Mouse (Mus musculus) heart, embryonic 14.5 days (tissue): Measurements from ENCODE around the gene Col4a2. TPM values are rescaled to one million over a fixed set of nuclear protein-coding genes. Genes with fewer than 3 reads are reported as not detected.

Source experiments
- ATAC-seq: fragments of 200-750 bp; cut with Nextera tagmentation; 2 replicates; pipeline ENCODE4 v1.8.0; 2017; ENCODE audit warnings: low read depth, moderate TSS enrichment; ENCODE audit not compliant: insufficient number of reproducible peaks, insufficient read depth, low FRiP score
- H3K27ac ChIP-seq, 2 experiments: fragments of 200-500 bp in 1 of 2; fragments of 300-500 bp in 1 of 2; sonication (generic) in 1 of 2; replicated peaks in 1 of 2; 2 replicates each; pipeline ENCODE4 v1.5.1; 2012 to 2014; ENCODE audit warnings: low read depth in 2 of 2, low read length in 2 of 2, control low read depth in 1 of 2, mild to moderate bottlenecking in 1 of 2, mixed read lengths in 1 of 2; ENCODE audit not compliant: control insufficient read depth in 1 of 2, insufficient read depth in 1 of 2
- H3K27me3 ChIP-seq: fragments of 300-500 bp; sonication (generic); 2 replicates; pipeline ENCODE4 v1.6.1; 2014; ENCODE audit warnings: mild to moderate bottlenecking, low read length, control low read depth; ENCODE audit not compliant: control insufficient read depth, insufficient read depth
- H3K36me3 ChIP-seq: fragments of 300-500 bp; sonication (generic); 2 replicates; pipeline ENCODE4 v1.6.1; 2014; ENCODE audit warnings: mild to moderate bottlenecking, control low read depth, low read length, mixed read lengths; ENCODE audit not compliant: control insufficient read depth, insufficient read depth
- H3K4me1 ChIP-seq, 2 experiments: fragments of 200-500 bp in 1 of 2; fragments of 300-500 bp in 1 of 2; sonication (generic) in 1 of 2; 2 replicates each; pipeline ENCODE4 v1.6.1; 2012 to 2014; ENCODE audit warnings: low read length in 2 of 2, control low read depth in 1 of 2, mixed read lengths in 1 of 2; ENCODE audit not compliant: control insufficient read depth in 2 of 2, insufficient read depth in 2 of 2
- H3K4me2 ChIP-seq: fragments of 300-500 bp; sonication (generic); 2 replicates; pipeline ENCODE4 v1.6.1; 2014; ENCODE audit warnings: mild to moderate bottlenecking, low read length
- H3K4me3 ChIP-seq, 2 experiments: fragments of 200-500 bp in 1 of 2; fragments of 300-500 bp in 1 of 2; sonication (generic) in 1 of 2; 2 replicates each; pipeline ENCODE4 v1.5.1; 2012 to 2014; ENCODE audit warnings: low read length in 2 of 2, mild to moderate bottlenecking in 2 of 2, control low read depth in 1 of 2, low read depth in 1 of 2, moderate library complexity in 1 of 2; ENCODE audit not compliant: control insufficient read depth in 1 of 2, insufficient read depth in 1 of 2
- H3K9ac ChIP-seq: fragments of 300-500 bp; sonication (generic); 2 replicates; pipeline ENCODE4 v1.6.1; 2014; ENCODE audit warnings: mild to moderate bottlenecking, low read length
- H3K9me3 ChIP-seq: fragments of 300-500 bp; sonication (generic); 2 replicates; pipeline ENCODE4 v1.6.1; 2016; ENCODE audit warnings: low read length, control low read depth; ENCODE audit not compliant: control insufficient read depth
- WGBS: fragments of 180-500 bp; shearing (Covaris S2); extraction: QIAGEN DNeasy Blood & Tissue Kit; methylation state at CpG from one replicate; pipeline ENCODE4 v1.1.7; 2014; 5-methylcytosine and 5-hydroxymethylcytosine counted together
- polyA plus RNA-seq: library from polyadenylated mRNA; unstranded; fragments of >200 nt; fragmentation: Nextera tagmentation; extraction: Ambion mirVana; gene quantifications from 2 replicates; pipeline ENCODE4 v1.2.1, GENCODE M21; 2014

Col4a2 gene
- polyA plus RNA-seq, 1 experiment from 2014 or later, result 77.7 TPM

DNA sequence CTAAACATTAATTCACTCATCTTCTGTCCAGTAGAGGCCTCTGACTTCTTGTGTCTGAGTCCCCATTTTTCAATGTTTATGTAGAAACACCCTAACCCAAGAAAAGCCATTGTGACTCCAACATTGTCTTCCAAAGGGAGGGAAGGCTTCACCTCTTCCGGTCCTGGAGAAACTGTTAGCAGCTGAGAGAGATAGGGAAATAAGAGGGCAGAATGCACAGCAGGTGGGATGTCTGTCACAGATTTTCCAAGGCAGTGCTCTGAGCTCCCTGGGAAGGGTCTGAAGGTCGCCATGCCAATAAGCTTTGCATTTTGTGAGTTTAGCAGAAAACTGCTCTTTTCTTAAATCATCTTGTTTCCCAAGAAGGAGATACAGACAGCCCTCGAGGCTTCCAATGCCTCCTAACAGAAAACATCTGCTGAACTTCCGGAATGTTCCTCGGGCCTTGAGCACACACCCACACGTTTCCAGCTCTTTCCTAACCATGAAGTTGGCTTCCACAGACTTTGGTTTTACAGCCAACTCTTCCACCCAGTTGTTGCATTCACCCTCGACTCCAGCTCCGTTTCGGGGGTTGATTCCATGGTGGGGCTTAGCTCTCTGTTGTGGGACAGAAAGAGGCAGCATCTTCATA, 72.8 kb downstream of the Col4a2 start:
- Histone ChIP-seq H3K4me3 (no peak overlapping the region), H3K9me3 (no peaks in the 10 kb centered on the region), H3K27ac (peak overlapping the region in 1 of 2 experiments; percentile 47; a peak in 2 of 4 replicates), H3K36me3 (peaks cover 3% of the 10 kb centered on the region; the same call in 1 of the 2 replicates), H3K27me3 (no peaks in the 10 kb centered on the region), H3K4me1 (peaks cover 57 to 69% of the 10 kb centered on the region in 2 experiments), H3K4me2 (no peak overlapping the region), H3K9ac (no peak overlapping the region)
- no peak for ATAC-seq
- 72% methylated on average over 9 of the region's 9 CpGs for WGBS

DNA sequence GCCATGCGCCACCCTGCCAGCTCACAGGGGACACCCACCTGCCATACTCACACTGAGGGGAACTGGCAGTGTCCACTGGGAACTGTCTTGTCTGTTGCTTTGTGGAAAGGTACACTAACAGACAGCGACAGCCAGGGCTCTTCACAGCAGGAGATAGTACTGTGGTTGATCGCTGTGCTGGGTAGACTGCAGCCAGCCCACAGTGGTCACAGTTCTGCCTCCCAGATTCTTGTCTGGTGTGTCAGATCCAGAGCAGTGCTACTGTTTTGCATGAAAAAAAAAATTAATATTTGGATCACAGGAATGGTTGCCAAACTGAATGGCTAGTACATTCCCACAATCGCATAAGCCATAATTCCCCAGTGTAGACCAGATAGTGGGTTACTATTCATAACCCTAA, 74.7 kb downstream of the Col4a2 start:
- WGBS, result 46% methylated on average over 4 of the region's 4 CpGs
- H3K36me3 ChIP-seq, result peaks cover 3% of the 10 kb centered on the region; the same call in 1 of the 2 replicates
- ATAC-seq, result no peak
- no peak overlapping the region for H3K4me3 ChIP-seq
- H3K27ac ChIP-seq, result peak overlapping the region; percentile 23 to 37
- H3K4me1 ChIP-seq, result peaks cover 41 to 51% of the 10 kb centered on the region in 2 experiments
- H3K9me3 ChIP-seq, result peaks cover 5% of the 10 kb centered on the region; the same call in 1 of the 2 replicates
- H3K27me3 ChIP-seq, result no peaks in the 10 kb centered on the region
- no peak overlapping the region for H3K4me2 ChIP-seq
- H3K9ac ChIP-seq, result no peak overlapping the region

DNA sequence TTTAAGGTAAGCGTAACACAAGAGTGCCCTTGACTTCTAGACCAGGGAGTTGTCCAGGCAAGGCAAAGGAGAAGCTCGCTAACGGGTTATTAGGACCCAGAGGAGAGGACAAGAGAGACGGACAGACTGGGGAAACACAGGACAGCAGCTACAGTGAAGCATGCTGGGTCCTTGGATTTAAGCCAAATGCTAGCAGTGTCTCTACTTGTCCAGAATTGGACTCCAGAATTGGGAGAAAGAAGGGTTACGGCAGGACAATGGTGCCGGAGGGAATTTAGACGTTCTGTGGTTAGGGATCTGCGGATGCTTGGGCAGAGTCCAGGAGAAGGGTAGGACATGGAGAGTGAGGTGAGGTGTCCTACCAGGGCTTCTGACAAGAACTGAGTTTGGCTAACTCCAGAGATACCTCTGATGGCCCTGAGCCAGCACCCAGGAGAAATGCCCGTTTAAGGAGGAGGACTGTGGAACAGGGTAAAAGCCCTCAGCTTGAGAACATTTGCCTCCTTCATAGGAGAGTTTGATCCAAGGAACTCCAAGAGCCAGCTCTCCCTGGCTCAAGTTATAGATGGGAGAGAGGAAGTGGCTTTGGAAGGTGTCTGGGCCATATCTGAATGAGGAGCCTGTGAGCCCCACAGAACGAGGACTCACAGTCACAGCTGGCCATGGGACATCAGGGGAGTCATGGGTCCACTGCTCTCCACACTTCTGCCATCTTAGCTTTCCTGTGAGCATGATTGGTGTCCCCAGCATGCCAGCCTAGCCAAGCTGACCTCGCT, 76.9 kb downstream of the Col4a2 start:
- Histone ChIP-seq H3K9me3 (peaks cover 6% of the 10 kb centered on the region; the same call in 1 of the 2 replicates), H3K4me1 (peaks cover 40 to 50% of the 10 kb centered on the region in 2 experiments), H3K4me3 (no peak overlapping the region), H3K9ac (no peak overlapping the region), H3K4me2 (no peak overlapping the region), H3K27ac (peak overlapping the region in 1 of 2 experiments; percentile 12; a peak in 1 of 4 replicates), H3K27me3 (no peaks in the 10 kb centered on the region), H3K36me3 (peaks cover 3% of the 10 kb centered on the region; the same call in 1 of the 2 replicates)
- no peak for ATAC-seq
- WGBS, result 73% methylated on average over 11 of the region's 11 CpGs

DNA sequence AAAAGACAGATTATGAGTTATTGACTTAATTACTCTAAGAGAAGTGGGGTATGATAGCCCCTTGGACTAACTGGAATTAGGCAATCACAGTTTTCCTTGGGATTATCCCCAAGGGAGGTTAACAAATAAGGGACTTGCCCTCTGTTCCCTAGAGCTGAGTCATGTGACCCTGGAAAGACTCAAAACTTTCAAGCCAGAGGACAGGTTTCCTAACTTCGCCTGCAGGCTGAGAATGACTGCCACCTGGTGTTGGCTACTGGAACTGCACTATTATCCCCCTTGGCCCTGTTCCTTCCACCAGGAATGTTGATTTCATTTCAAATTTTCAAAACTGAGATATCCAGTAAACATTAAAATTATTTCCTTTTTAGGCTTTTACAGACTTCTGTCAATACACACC, 80.1 kb downstream of the Col4a2 start:
- H3K9me3 ChIP-seq, result peaks cover 6% of the 10 kb centered on the region; the same call in 1 of the 2 replicates
- no peaks in the 10 kb centered on the region for H3K36me3 ChIP-seq
- WGBS, result 14% methylated on average over 1 of the region's 1 CpGs
- H3K4me3 ChIP-seq, result no peak overlapping the region
- H3K4me1 ChIP-seq, result peaks cover 45 to 56% of the 10 kb centered on the region in 2 experiments
- peak overlapping the region; percentile 72 to 79; a peak in 2 of 4 replicates for H3K27ac ChIP-seq
- no peaks in the 10 kb centered on the region for H3K27me3 ChIP-seq
- no peak for ATAC-seq
- no peak overlapping the region for H3K4me2 ChIP-seq
- H3K9ac ChIP-seq, result no peak overlapping the region

DNA sequence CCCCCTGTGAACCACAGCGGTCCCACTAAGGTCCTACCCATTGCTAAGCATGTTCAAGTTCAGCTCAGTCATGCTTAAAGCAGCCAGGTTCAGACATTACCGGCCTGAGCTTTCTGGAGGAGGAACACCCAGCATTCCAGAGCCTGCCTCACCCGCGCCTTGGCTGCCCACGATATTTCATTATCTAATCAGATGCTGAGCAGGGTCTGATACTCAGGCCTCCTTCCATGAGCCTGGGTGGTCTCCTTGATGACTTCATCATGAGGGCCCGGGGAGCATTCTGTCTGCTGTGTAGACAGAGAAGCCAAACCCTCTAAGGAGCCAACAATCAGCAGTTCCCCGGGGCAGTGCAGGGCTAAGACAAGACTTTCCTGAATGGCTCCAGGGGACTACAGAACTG, 80.6 kb downstream of the Col4a2 start:
- Histone ChIP-seq H3K4me2 (no peak overlapping the region), H3K27me3 (no peaks in the 10 kb centered on the region), H3K36me3 (no peaks in the 10 kb centered on the region), H3K4me1 (peaks cover 45 to 53% of the 10 kb centered on the region in 2 experiments), H3K27ac (peak overlapping the region; percentile 72 to 79), H3K4me3 (no peak overlapping the region), H3K9ac (no peak overlapping the region), H3K9me3 (peaks cover 6% of the 10 kb centered on the region; the same call in 1 of the 2 replicates)
- WGBS, result 16% methylated on average over 7 of the region's 7 CpGs
- ATAC-seq, result 0 out of 2 replicates have a peak, but pooled peaks have one; percentile 10

DNA sequence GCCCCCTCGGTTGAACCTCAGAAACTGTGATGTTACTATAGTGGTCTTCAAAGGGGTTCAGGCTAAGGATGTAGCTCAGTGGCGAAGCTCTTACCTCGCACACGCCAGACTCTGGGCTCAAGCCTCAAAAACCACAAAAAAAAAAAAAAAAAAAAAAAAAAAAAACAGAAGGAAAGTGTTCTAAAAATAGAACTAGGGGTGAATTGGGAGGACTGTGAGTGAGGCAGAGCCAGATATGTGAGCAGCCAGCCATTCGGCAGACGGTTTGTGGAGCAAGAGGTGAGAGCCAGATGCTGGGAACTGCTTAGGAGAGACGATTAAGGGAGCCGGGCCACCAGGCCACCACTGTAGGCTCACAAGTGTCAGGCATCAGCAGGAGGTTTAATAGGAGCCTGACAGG, 81.0 kb downstream of the Col4a2 start:
- Histone ChIP-seq H3K9ac (peak overlapping the region; percentile 54), H3K9me3 (peaks cover 6% of the 10 kb centered on the region; the same call in 1 of the 2 replicates), H3K4me2 (peak overlapping the region; percentile 23), H3K4me3 (no peak overlapping the region), H3K36me3 (0 out of 2 replicates have a peak, but pooled peaks cover 1% of the 10 kb centered on the region), H3K27ac (peak overlapping the region; percentile 72 to 79), H3K27me3 (no peaks in the 10 kb centered on the region), H3K4me1 (peaks cover 42 to 49% of the 10 kb centered on the region in 2 experiments)
- peak; percentile 26; the same call in 1 of the 2 replicates for ATAC-seq
- WGBS, result 5% methylated on average over 8 of the region's 8 CpGs

DNA sequence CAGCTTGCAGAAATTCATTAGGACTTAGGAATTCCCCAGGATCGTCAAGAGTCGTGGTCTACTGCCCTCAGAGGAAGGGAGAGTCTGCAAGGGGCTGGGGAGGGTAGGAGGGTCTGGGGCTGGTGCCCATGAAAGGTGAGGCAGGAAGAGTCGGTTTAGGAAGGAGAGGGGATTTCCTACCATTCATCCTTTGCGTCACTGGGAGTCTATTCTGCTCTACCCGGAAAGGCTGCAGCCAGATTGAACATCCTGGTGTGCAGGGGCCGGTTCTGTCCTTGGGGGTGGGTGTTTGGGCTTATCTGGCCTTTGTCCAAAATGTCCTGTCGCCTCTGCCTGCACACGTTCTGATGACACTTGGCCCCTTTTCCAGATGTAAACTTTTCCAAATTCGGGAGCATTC, 82.2 kb downstream of the Col4a2 start:
- H3K27ac ChIP-seq, result peak overlapping the region in 1 of 2 experiments; percentile 79; a peak in 3 of 4 replicates
- 43% methylated on average over 9 of the region's 9 CpGs for WGBS
- ATAC-seq, result 0 out of 2 replicates have a peak, but pooled peaks have one; percentile 5
- no peak overlapping the region for H3K9ac ChIP-seq
- H3K36me3 ChIP-seq, result 0 out of 2 replicates have a peak, but pooled peaks cover 2% of the 10 kb centered on the region
- H3K4me1 ChIP-seq, result peaks cover 31 to 42% of the 10 kb centered on the region in 2 experiments
- H3K9me3 ChIP-seq, result peaks cover 6% of the 10 kb centered on the region; the same call in 1 of the 2 replicates
- no peak overlapping the region for H3K4me3 ChIP-seq
- no peak overlapping the region; the same call in 1 of the 2 replicates for H3K4me2 ChIP-seq
- no peaks in the 10 kb centered on the region for H3K27me3 ChIP-seq
